ENCODE assay signal across 10 mouse cellular contexts in the genomic region with DNA sequence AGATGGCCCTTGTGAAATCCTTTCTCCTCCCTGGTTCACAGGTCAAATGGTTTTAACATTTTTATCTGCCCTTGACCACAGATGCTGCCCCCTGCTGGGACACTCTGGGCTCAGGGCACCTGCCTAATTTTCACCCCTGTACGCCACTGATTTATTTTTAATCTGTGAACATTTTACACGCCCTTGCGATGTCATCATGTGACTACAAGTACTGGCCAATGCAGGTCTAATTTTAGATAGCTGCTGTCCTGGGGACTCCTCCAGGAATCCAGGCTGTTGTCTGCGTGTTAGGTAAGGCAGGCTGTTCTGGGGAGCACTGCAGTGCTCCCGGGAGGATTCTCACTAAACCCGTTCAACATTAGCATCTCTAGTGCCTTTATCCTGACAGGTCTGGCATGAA.
DNase-seq lines count a peak whose midpoint lies in the region; ATAC-seq and TF ChIP-seq lines count a peak whose summit lies in the region.
"Had no signal": no experiment of that assay in that cellular context is flagged by ENCODE, and none has a peak within 500 bp of the region (broad histone marks: within the 10 kb centered on the region; RNA-seq: fewer than 3 reads in every experiment).

No protein-coding gene starts in this region.

- H3K4me1 ChIP-seq in kidney, postnatal 0 days (replicated peaks; ENCODE audit: insufficient read depth, low read length) = no peaks in the 10 kb centered on the region
- H3K4me1 ChIP-seq in embryonic facial prominence, embryonic 12.5 days = peaks cover 24% of the 10 kb centered on the region
- peaks cover 18% of the 10 kb centered on the region for H3K4me1 ChIP-seq in heart, embryonic 15.5 days (replicated peaks)

- no peak overlapping the region for H3K4me3 ChIP-seq in kidney, postnatal 0 days (replicated peaks; ENCODE audit: low read depth, low read length)
- H3K4me3 ChIP-seq in embryonic facial prominence, embryonic 12.5 days = no peak overlapping the region
- H3K4me3 ChIP-seq in heart, embryonic 15.5 days = no peak overlapping the region
- H3K4me3 ChIP-seq: myocyte had no signal

- H3K4me2 ChIP-seq in kidney, postnatal 0 days (ENCODE audit: low read length) = no peak overlapping the region
- H3K4me2 ChIP-seq in embryonic facial prominence, embryonic 12.5 days (replicated peaks) = no peak overlapping the region
- H3K4me2 ChIP-seq in heart, embryonic 15.5 days = no peak overlapping the region

- TF ChIP-seq CTCF in kidney, postnatal 0 days (IDR thresholded peaks at IDR 0.05; ENCODE audit: low read depth) = peak; percentile 23; the same call in 1 of the 2 replicates

- H3K9me3 ChIP-seq in kidney, postnatal 0 days (replicated peaks; ENCODE audit: low read length) = no peaks in the 10 kb centered on the region
- H3K9me3 ChIP-seq in embryonic facial prominence, embryonic 12.5 days = no peaks in the 10 kb centered on the region
- no peaks in the 10 kb centered on the region for H3K9me3 ChIP-seq in heart, embryonic 15.5 days (replicated peaks)

- H3K27me3 ChIP-seq in kidney, postnatal 0 days (ENCODE audit: insufficient read depth, low read length) = no peaks in the 10 kb centered on the region
- no peaks in the 10 kb centered on the region for H3K27me3 ChIP-seq in embryonic facial prominence, embryonic 12.5 days
- H3K27me3 ChIP-seq in heart, embryonic 15.5 days = peaks cover 12% of the 10 kb centered on the region

- H3K9ac ChIP-seq in kidney, postnatal 0 days (ENCODE audit: low read depth, low read length) = no peak overlapping the region
- H3K9ac ChIP-seq in embryonic facial prominence, embryonic 12.5 days = no peak overlapping the region
- H3K9ac ChIP-seq in heart, embryonic 15.5 days = no peak overlapping the region

- 69% methylated on average over 6 of the region's 6 CpGs for WGBS in kidney, postnatal 0 days
- WGBS in embryonic facial prominence, embryonic 12.5 days = 69% methylated on average over 6 of the region's 6 CpGs
- WGBS in heart, embryonic 15.5 days = 38% methylated on average over 6 of the region's 6 CpGs

- no peaks in the 10 kb centered on the region for H3K36me3 ChIP-seq in kidney, postnatal 0 days (ENCODE audit: insufficient read depth, low read length)
- no peaks in the 10 kb centered on the region for H3K36me3 ChIP-seq in embryonic facial prominence, embryonic 12.5 days
- no peaks in the 10 kb centered on the region for H3K36me3 ChIP-seq in heart, embryonic 15.5 days

- DNase-seq in kidney, postnatal 0 days (ENCODE audit: low spot score) = no peak
- no peak for DNase-seq in kidney, adult 18-20 months
- DNase-seq in brain, adult 2 months (ENCODE audit: low read depth, low spot score) = peak; percentile 47
- no peak for DNase-seq in testis, postnatal 10 days (ENCODE audit: low spot score)
- no peak for DNase-seq in thymus, postnatal 4 days
- DNase-seq: cerebellum, adult 11-12 months had no signal

- H3K27ac ChIP-seq in kidney, postnatal 0 days = no peak overlapping the region
- 0 out of 2 replicates have a peak overlapping the region, but pooled peaks have one; percentile 14 for H3K27ac ChIP-seq in embryonic facial prominence, embryonic 12.5 days
- peak overlapping the region; percentile 51 for H3K27ac ChIP-seq in heart, embryonic 15.5 days

- ATAC-seq in kidney, postnatal 0 days (replicated peaks; ENCODE audit: low FRiP score, low read depth) = no peak
- ATAC-seq in embryonic facial prominence, embryonic 12.5 days (ENCODE audit: insufficient number of reproducible peaks, insufficient read depth, low FRiP score, low TSS enrichment) = no peak
- ATAC-seq in heart, embryonic 15.5 days (replicated peaks; ENCODE audit: insufficient number of reproducible peaks, insufficient read depth, low FRiP score, low read depth) = peak; percentile 50; the same call in 1 of the 2 replicates
- ATAC-seq: activated CD4-positive, CD25-positive, alpha-beta regulatory T cell, adult 4 months had no signal
